Mouse (Mus musculus): Measurements from ENCODE around the gene Crip1. TPM values are rescaled to one million over a fixed set of nuclear protein-coding genes. Genes with fewer than 3 reads are reported as not detected.

Crip1 gene
- polyA plus RNA-seq, 1 experiment from 2014 or later, result 194 TPM

DNA sequence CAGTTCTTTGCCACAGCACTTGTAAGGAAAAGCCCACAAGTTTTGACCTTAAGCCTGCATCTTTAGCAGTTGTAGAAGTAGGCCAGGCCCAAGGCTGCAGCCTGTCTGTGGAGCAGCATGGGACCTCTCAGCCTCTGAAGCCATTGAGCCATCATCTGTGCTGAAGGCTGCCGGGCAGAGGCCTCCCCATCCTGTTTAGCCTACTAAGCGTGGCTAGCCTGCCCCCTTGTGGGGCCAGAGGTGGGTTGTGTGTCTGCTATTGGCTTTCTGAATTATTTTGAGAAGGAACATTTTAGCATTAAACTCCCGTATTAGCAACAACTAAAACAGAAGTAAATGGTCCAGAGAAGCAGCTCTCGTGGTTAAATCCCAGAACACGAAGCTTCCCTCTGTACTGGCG lies 43.7 kb upstream of the Crip1 start:
- Histone ChIP-seq H3K9me3 (ENCODE audit: control insufficient read depth, low read length) (peaks cover 5% of the 10 kb centered on the region; the same call in 1 of the 2 replicates), H3K27ac (ENCODE audit: low read depth, low read length) (no peak overlapping the region), H3K36me3 (ENCODE audit: control insufficient read depth, insufficient read depth, low read length) (0 out of 2 replicates have a peak, but pooled peaks cover 4% of the 10 kb centered on the region), H3K4me3 (ENCODE audit: low read length) (no peak overlapping the region), H3K4me2 (replicated peaks; ENCODE audit: low read depth, low read length) (no peak overlapping the region), H3K4me1 (ENCODE audit: control insufficient read depth, insufficient read depth, low read length) (peaks cover 26% of the 10 kb centered on the region), H3K27me3 (ENCODE audit: control insufficient read depth, insufficient read depth, low read length) (no peaks in the 10 kb centered on the region), H3K9ac (ENCODE audit: low read depth, low read length) (no peak overlapping the region)
- WGBS, result 63% methylated on average over 6 of the region's 6 CpGs
- ATAC-seq (ENCODE audit: low FRiP score, low TSS enrichment), result no peak

DNA sequence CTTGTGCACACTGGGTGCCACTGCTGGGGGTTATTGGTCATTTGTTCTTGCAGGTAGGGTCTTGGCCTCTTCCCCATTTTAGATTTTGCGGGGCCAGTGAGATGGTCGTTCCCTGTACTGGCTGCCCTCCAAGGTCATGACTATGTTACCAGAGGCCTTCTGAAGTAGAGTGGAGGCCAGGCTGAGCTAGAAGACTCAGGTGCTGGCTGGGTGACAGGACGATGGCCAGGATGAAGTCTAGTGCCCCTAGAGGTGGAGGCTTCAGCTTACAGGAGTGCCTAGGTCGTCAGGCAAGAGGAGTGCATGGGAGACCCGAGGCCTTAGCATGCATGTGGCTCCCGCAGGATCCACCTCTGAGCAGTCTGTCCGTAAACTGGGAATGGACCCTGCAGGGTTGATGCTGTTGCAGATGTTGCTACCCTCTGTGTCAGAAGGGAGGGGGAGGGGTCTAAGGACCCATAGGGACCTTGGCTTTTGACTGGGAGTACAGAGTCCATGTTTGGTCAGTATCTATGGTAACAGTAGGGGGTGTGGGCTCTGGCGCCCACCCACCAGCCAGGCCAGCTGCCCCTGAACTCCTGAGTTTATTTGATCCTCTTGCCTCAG lies 42.2 kb upstream of the Crip1 start:
- H3K27me3 ChIP-seq (ENCODE audit: control insufficient read depth, insufficient read depth, low read length), result no peaks in the 10 kb centered on the region
- ATAC-seq (ENCODE audit: low FRiP score, low TSS enrichment), result 0 out of 2 replicates have a peak, but pooled peaks have one; percentile 8
- H3K27ac ChIP-seq (ENCODE audit: low read depth, low read length), result no peak overlapping the region
- H3K9me3 ChIP-seq (ENCODE audit: control insufficient read depth, low read length), result peaks cover 5% of the 10 kb centered on the region; the same call in 1 of the 2 replicates
- H3K4me3 ChIP-seq (ENCODE audit: low read length), result no peak overlapping the region
- H3K4me1 ChIP-seq (ENCODE audit: control insufficient read depth, insufficient read depth, low read length), result peaks cover 27% of the 10 kb centered on the region
- H3K9ac ChIP-seq (ENCODE audit: low read depth, low read length), result no peak overlapping the region
- H3K4me2 ChIP-seq (replicated peaks; ENCODE audit: low read depth, low read length), result no peak overlapping the region
- WGBS, result 87% methylated on average over 8 of the region's 8 CpGs
- H3K36me3 ChIP-seq (ENCODE audit: control insufficient read depth, insufficient read depth, low read length), result 0 out of 2 replicates have a peak, but pooled peaks cover 7% of the 10 kb centered on the region

DNA sequence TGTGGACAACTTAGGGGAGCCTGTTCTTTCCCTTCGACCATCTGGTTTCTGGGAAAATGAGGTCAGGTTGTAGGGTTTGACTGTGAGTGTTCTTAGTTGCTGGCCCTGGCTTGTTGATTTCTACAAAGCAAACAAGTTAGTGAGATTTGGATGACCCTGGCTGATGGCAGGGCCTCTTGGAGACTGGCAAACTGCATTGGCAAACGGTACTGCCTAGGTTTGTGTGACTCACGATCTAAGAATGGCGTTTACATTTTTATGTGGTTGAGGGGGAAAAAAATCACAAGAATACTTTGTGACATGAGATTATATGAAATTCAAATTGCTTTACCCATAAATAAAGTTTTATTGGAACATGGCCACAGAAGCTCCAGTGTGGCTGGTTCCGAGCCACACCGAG lies 39.7 kb upstream of the Crip1 start:
- peaks cover 5% of the 10 kb centered on the region; the same call in 1 of the 2 replicates for H3K9me3 ChIP-seq (ENCODE audit: control insufficient read depth, low read length)
- 0 out of 2 replicates have a peak, but pooled peaks cover 7% of the 10 kb centered on the region for H3K4me1 ChIP-seq (ENCODE audit: control insufficient read depth, insufficient read depth, low read length)
- H3K27me3 ChIP-seq (ENCODE audit: control insufficient read depth, insufficient read depth, low read length), result no peaks in the 10 kb centered on the region
- H3K36me3 ChIP-seq (ENCODE audit: control insufficient read depth, insufficient read depth, low read length), result 0 out of 2 replicates have a peak, but pooled peaks cover 6% of the 10 kb centered on the region
- no peak overlapping the region for H3K9ac ChIP-seq (ENCODE audit: low read depth, low read length)
- no peak overlapping the region for H3K27ac ChIP-seq (ENCODE audit: low read depth, low read length)
- H3K4me2 ChIP-seq (replicated peaks; ENCODE audit: low read depth, low read length), result no peak overlapping the region
- no peak overlapping the region for H3K4me3 ChIP-seq (ENCODE audit: low read length)
- WGBS, result 86% methylated on average over 6 of the region's 6 CpGs
- no peak for ATAC-seq (ENCODE audit: low FRiP score, low TSS enrichment)

DNA sequence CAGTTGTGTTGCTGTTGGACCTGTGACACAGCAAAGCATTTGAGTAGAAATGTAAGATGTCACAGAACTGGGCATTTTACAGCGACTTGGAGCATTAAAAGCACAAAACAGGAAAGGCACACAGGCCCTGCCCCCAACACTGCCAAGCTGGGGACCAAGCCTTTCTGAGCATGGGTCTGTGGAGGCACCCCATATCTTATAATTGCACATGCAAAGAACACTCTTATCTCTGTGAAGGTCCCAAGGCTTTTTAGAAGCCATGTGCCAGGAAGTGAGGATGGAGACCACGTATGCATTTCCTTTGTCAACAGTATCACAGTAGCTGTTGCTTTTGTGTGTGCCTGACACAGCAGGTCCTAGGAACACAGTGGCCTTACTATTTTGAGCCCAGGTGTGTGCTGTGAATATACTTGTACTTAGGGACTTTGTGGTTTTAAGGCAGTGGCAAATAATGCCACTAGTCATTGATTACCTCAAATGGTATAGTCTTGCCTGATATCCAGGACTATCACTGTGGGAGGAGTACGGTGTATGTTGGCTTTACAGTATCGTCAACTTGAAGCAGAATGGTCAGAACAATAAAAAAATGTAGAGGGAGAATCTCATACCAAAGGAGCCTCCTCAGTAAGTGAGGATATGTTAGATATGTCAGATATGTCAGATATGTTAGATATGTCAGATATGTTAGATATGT lies 38.5 kb upstream of the Crip1 start:
- 0 out of 2 replicates have a peak, but pooled peaks cover 7% of the 10 kb centered on the region for H3K4me1 ChIP-seq (ENCODE audit: control insufficient read depth, insufficient read depth, low read length)
- WGBS, result 82% methylated on average over 4 of the region's 4 CpGs

DNA sequence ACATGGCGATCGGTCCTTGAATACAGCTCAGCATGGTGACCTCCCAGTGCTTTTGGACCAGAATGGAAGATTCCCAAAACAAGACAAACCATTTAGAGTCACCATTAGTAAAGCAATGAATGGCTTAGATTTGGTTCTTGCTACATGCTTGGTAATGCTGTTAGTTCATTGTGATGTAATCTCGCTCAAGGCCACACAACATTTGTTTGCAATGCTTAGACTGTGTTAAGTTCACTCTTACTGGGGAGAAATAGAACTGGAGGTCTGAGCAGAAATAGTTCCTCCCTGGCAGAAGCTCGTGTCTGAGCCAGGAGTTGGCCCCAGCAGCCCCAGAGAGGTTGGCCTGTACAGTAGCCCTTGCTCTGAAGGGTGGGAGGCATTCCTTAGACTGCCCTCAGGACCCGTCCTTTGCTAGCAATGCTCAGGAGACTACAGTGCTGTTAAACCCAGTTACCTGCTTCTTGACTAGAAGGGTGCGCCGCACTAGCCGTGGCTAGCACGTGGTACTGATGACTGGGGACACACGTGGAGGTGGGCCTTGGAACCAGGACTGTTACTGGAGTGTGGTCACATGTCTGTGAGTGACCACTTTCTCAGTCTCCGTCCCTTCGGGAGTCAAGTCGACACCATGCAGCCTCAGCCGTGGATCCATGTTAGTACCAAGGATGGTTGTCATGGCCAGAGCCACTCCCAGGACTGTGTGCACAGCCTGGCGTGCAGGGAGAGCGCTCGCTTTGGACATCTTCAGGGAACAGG lies 37.4 kb upstream of the Crip1 start:
- H3K9me3 ChIP-seq (ENCODE audit: control insufficient read depth, low read length), result peaks cover 5% of the 10 kb centered on the region; the same call in 1 of the 2 replicates
- WGBS, result 85% methylated on average over 17 of the region's 17 CpGs
- no peak overlapping the region for H3K9ac ChIP-seq (ENCODE audit: low read depth, low read length)
- H3K27me3 ChIP-seq (ENCODE audit: control insufficient read depth, insufficient read depth, low read length), result no peaks in the 10 kb centered on the region
- no peak overlapping the region for H3K4me3 ChIP-seq (ENCODE audit: low read length)
- no peak for ATAC-seq (ENCODE audit: low FRiP score, low TSS enrichment)
- peaks cover 23% of the 10 kb centered on the region for H3K36me3 ChIP-seq (ENCODE audit: control insufficient read depth, insufficient read depth, low read length)
- no peak overlapping the region for H3K4me2 ChIP-seq (replicated peaks; ENCODE audit: low read depth, low read length)
- no peak overlapping the region for H3K27ac ChIP-seq (ENCODE audit: low read depth, low read length)
- 0 out of 2 replicates have a peak, but pooled peaks cover 7% of the 10 kb centered on the region for H3K4me1 ChIP-seq (ENCODE audit: control insufficient read depth, insufficient read depth, low read length)

More for the DNA sequence above, 38.5 kb upstream of the Crip1 start:
- H3K4me2 ChIP-seq (replicated peaks; ENCODE audit: low read depth, low read length), result no peak overlapping the region
- H3K27me3 ChIP-seq (ENCODE audit: control insufficient read depth, insufficient read depth, low read length), result no peaks in the 10 kb centered on the region
- ATAC-seq (ENCODE audit: low FRiP score, low TSS enrichment), result no peak
- peaks cover 13% of the 10 kb centered on the region; the same call in 1 of the 2 replicates for H3K36me3 ChIP-seq (ENCODE audit: control insufficient read depth, insufficient read depth, low read length)
- no peak overlapping the region for H3K4me3 ChIP-seq (ENCODE audit: low read length)
- H3K27ac ChIP-seq (ENCODE audit: low read depth, low read length), result no peak overlapping the region
- no peak overlapping the region for H3K9ac ChIP-seq (ENCODE audit: low read depth, low read length)
- H3K9me3 ChIP-seq (ENCODE audit: control insufficient read depth, low read length), result peaks cover 5% of the 10 kb centered on the region; the same call in 1 of the 2 replicates

DNA sequence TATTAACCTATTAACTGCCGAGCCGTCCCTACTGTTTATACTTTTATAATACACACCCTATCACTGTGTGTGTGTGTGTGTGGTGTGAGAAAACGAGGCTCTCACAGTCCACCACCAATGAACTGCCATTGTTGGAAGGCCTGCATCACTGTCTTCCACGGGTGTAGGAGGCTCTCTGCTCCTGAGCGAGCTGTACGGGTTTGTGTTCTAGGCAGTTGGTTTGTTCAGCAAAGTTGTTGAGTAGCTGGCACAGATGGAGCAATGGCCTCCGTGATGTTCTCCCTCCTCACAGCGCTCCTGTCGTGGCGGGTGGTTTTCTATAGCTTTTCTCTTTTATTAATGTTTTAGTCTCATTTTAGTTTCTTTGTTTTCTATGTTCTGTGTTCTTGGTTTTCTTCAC lies 36.3 kb upstream of the Crip1 start:
- Histone ChIP-seq H3K27ac (ENCODE audit: low read depth, low read length) (no peak overlapping the region), H3K9ac (ENCODE audit: low read depth, low read length) (no peak overlapping the region), H3K27me3 (ENCODE audit: control insufficient read depth, insufficient read depth, low read length) (no peaks in the 10 kb centered on the region), H3K9me3 (ENCODE audit: control insufficient read depth, low read length) (peaks cover 5% of the 10 kb centered on the region; the same call in 1 of the 2 replicates), H3K36me3 (ENCODE audit: control insufficient read depth, insufficient read depth, low read length) (peaks cover 33% of the 10 kb centered on the region), H3K4me3 (ENCODE audit: low read length) (no peak overlapping the region), H3K4me1 (ENCODE audit: control insufficient read depth, insufficient read depth, low read length) (0 out of 2 replicates have a peak, but pooled peaks cover 3% of the 10 kb centered on the region), H3K4me2 (replicated peaks; ENCODE audit: low read depth, low read length) (no peak overlapping the region)
- ATAC-seq (ENCODE audit: low FRiP score, low TSS enrichment), result no peak
- WGBS, result 85% methylated on average over 10 of the region's 10 CpGs

DNA sequence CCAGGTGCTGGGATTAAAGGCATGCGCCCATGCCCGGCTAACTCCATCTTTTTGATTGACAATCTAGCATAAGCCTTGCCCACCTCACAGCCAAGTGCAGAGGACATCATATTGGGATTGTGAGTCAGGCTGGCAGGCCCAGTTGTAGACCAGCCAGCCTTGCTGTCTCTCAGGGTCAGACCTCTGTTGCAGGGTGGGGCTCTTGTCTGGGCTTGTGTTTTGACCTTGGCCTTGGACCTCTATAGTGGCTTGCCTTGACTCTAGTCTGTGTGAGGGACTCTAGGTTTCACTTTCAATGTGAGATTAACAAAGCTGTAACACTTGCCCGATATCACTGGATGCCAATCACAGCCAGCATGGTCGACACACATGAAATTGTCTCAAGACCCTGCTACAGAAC lies 32.0 kb upstream of the Crip1 start:
- Histone ChIP-seq H3K27me3 (ENCODE audit: control insufficient read depth, insufficient read depth, low read length) (no peaks in the 10 kb centered on the region), H3K4me3 (ENCODE audit: low read length) (no peak overlapping the region), H3K36me3 (ENCODE audit: control insufficient read depth, insufficient read depth, low read length) (peaks cover 68% of the 10 kb centered on the region), H3K4me1 (ENCODE audit: control insufficient read depth, insufficient read depth, low read length) (no peaks in the 10 kb centered on the region), H3K4me2 (replicated peaks; ENCODE audit: low read depth, low read length) (no peak overlapping the region), H3K9ac (ENCODE audit: low read depth, low read length) (no peak overlapping the region), H3K27ac (ENCODE audit: low read depth, low read length) (no peak overlapping the region), H3K9me3 (ENCODE audit: control insufficient read depth, low read length) (no peaks in the 10 kb centered on the region)
- WGBS, result 93% methylated on average over 4 of the region's 4 CpGs
- no peak for ATAC-seq (ENCODE audit: low FRiP score, low TSS enrichment)

DNA sequence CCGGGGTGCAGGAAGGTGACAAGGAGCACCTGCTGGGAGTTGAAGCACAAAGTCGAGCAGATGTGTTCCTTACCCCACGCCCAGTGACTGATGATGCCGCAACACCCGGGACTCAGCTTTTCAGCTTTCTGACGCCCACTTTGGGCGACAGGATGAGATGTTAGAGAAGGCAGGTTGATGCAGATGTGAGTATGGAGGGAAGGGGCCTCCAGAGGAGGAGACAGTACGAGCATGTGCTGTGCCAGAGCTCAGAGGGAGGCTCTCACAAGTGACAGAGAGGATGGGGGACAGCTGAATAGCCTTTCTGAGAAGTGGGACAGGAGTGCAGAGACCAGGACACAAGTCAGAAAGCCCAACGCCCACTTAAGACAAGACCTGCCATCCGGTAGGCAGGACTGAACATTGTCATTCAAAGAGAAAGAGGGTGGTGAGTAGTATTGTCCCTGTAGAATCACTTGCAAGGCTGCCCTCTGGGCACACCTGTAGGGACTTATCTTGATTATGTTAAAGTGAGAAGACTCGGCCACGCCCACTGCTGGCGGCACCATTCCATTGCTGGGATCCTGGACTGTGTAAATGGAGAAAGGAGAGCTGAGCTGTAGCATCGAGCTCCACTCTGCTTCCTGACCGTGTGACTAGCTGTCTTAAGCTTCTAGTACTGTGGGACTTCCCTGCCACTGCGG lies 31.1 kb upstream of the Crip1 start:
- H3K9me3 ChIP-seq (ENCODE audit: control insufficient read depth, low read length), result no peaks in the 10 kb centered on the region
- H3K4me2 ChIP-seq (replicated peaks; ENCODE audit: low read depth, low read length), result no peak overlapping the region
- H3K36me3 ChIP-seq (ENCODE audit: control insufficient read depth, insufficient read depth, low read length), result peaks cover 70% of the 10 kb centered on the region
- WGBS, result 86% methylated on average over 16 of the region's 16 CpGs
- no peaks in the 10 kb centered on the region for H3K4me1 ChIP-seq (ENCODE audit: control insufficient read depth, insufficient read depth, low read length)
- H3K27me3 ChIP-seq (ENCODE audit: control insufficient read depth, insufficient read depth, low read length), result no peaks in the 10 kb centered on the region
- ATAC-seq (ENCODE audit: low FRiP score, low TSS enrichment), result no peak
- H3K27ac ChIP-seq (ENCODE audit: low read depth, low read length), result no peak overlapping the region
- H3K9ac ChIP-seq (ENCODE audit: low read depth, low read length), result no peak overlapping the region
- H3K4me3 ChIP-seq (ENCODE audit: low read length), result no peak overlapping the region

All from kidney, embryonic 14.5 days (tissue).